Mouse (Mus musculus) limb, embryonic 12.5 days (tissue): Measurements from ENCODE around the gene N4bp2l2. TPM values are rescaled to one million over a fixed set of nuclear protein-coding genes. Genes with fewer than 3 reads are reported as not detected.
A peak's percentile ranks its signal among the peaks of the same experiment; 100 is the strongest.
"Not testable (repeated sequence)": the region's sequence is repeated elsewhere in the genome, so short reads cannot be mapped to it uniquely, and the experiment has no call there.

Source experiments
- ATAC-seq: fragments of 200-750 bp; cut with Nextera tagmentation; 2 replicates; pipeline ENCODE4 v1.8.0; 2017; ENCODE audit warnings: low read depth, moderate TSS enrichment; ENCODE audit not compliant: insufficient number of reproducible peaks, insufficient read depth, low FRiP score, low TSS enrichment
- H3K27ac ChIP-seq: fragments of 300-500 bp; sonication (generic); 2 replicates; pipeline ENCODE4 v1.5.1; 2016; ENCODE audit warnings: mild to moderate bottlenecking, moderate library complexity
- H3K27me3 ChIP-seq: fragments of 300-500 bp; sonication (generic); 2 replicates; pipeline ENCODE4 v1.6.1; 2016; ENCODE audit warnings: mild to moderate bottlenecking, moderate library complexity
- H3K36me3 ChIP-seq: fragments of 300-500 bp; sonication (generic); 2 replicates; pipeline ENCODE4 v1.6.1; 2016; ENCODE audit warnings: mild to moderate bottlenecking, moderate library complexity
- H3K4me1 ChIP-seq: fragments of 300-500 bp; sonication (generic); replicated peaks from 2 replicates; pipeline ENCODE4 v1.6.1; 2016
- H3K4me2 ChIP-seq: fragments of 300-500 bp; sonication (generic); 2 replicates; pipeline ENCODE4 v1.6.1; 2016; ENCODE audit warnings: mild to moderate bottlenecking, moderate library complexity
- H3K4me3 ChIP-seq: fragments of 300-500 bp; sonication (generic); replicated peaks from 2 replicates; pipeline ENCODE4 v1.5.1; 2016; ENCODE audit warnings: mild to moderate bottlenecking
- H3K9ac ChIP-seq: fragments of 300-500 bp; sonication (generic); replicated peaks from 2 replicates; pipeline ENCODE4 v1.6.1; 2016; ENCODE audit warnings: mild to moderate bottlenecking, moderate library complexity
- H3K9me3 ChIP-seq: fragments of 300-500 bp; sonication (generic); 2 replicates; pipeline ENCODE4 v1.6.1; 2016; ENCODE audit warnings: mild to moderate bottlenecking, moderate library complexity
- WGBS: fragments of 180-500 bp; shearing (Covaris S2); methylation state at CpG from one replicate; pipeline ENCODE4 v1.1.7; 2016; 5-methylcytosine and 5-hydroxymethylcytosine counted together
- polyA plus RNA-seq: library from polyadenylated mRNA; unstranded; fragments of >200 nt; fragmentation: Nextera tagmentation; extraction: Ambion mirVana; gene quantifications from 2 replicates; pipeline ENCODE4 v1.2.1, GENCODE M21; 2016

Gene N4bp2l2
- 51.6 and 53.8 TPM in 2 replicates for polyA plus RNA-seq

- 95% methylated on average over 9 of the region's 9 CpGs for WGBS
- not testable (repeated sequence) for H3K27me3 ChIP-seq, H3K9me3 ChIP-seq, ATAC-seq, H3K4me1 ChIP-seq
- peak within 1 kb of the TSS; percentile 75 for H3K4me2 ChIP-seq
- peak within 1 kb of the TSS; percentile 89 for H3K9ac ChIP-seq
- peaks cover 14% of the 10 kb centered on the region for H3K36me3 ChIP-seq
- peak within 1 kb of the TSS; percentile 98 for H3K27ac ChIP-seq
- peak within 1 kb of the TSS; percentile 91 for H3K4me3 ChIP-seq
Observed at GRCm38 (mm10) chr5:150666133-150666739, at the start of gene N4bp2l2. TSS of gene N4bp2l2 (minus strand) at chr5:150666183.

- H3K9ac ChIP-seq = no peak overlapping the region
- H3K4me2 ChIP-seq = no peak overlapping the region
- no peak overlapping the region for H3K4me3 ChIP-seq
- peaks cover 1% of the 10 kb centered on the region; the same call in 1 of the 2 replicates for H3K36me3 ChIP-seq
- H3K4me1 ChIP-seq = 0 out of 2 replicates have a peak, but pooled peaks cover 5% of the 10 kb centered on the region
- H3K9me3 ChIP-seq = no peaks in the 10 kb centered on the region
- no peak for ATAC-seq
- H3K27me3 ChIP-seq = no peaks in the 10 kb centered on the region
- H3K27ac ChIP-seq = no peak overlapping the region
Observed at GRCm38 (mm10) chr5:150713431-150713830, 47.4 kb upstream of the N4bp2l2 start.

- H3K4me2 ChIP-seq = no peak overlapping the region
- no peak for ATAC-seq
- 89% methylated on average over 4 of the region's 4 CpGs for WGBS
- no peaks in the 10 kb centered on the region for H3K27me3 ChIP-seq
- no peak overlapping the region for H3K4me3 ChIP-seq
- no peaks in the 10 kb centered on the region for H3K9me3 ChIP-seq
- 0 out of 2 replicates have a peak, but pooled peaks cover 3% of the 10 kb centered on the region for H3K4me1 ChIP-seq
- no peak overlapping the region for H3K9ac ChIP-seq
- no peak overlapping the region for H3K27ac ChIP-seq
- peaks cover 4% of the 10 kb centered on the region; the same call in 1 of the 2 replicates for H3K36me3 ChIP-seq
Observed at GRCm38 (mm10) chr5:150711503-150711902, 45.5 kb upstream of the N4bp2l2 start.

- not testable (repeated sequence) for H3K4me3 ChIP-seq, H3K36me3 ChIP-seq, H3K27me3 ChIP-seq, ATAC-seq, H3K4me2 ChIP-seq, H3K27ac ChIP-seq, H3K9me3 ChIP-seq, H3K4me1 ChIP-seq, H3K9ac ChIP-seq
- 96% methylated on average over 3 of the region's 3 CpGs for WGBS
Observed at GRCm38 (mm10) chr5:150707181-150707580, 41.2 kb upstream of the N4bp2l2 start.

- H3K4me3 ChIP-seq, H3K9me3 ChIP-seq, H3K4me1 ChIP-seq, H3K9ac ChIP-seq, H3K36me3 ChIP-seq, H3K27me3 ChIP-seq, ATAC-seq, H3K4me2 ChIP-seq, H3K27ac ChIP-seq: not testable (repeated sequence)
- WGBS = 96% methylated on average over 1 of the region's 1 CpGs
Observed at GRCm38 (mm10) chr5:150706651-150707050, 40.7 kb upstream of the N4bp2l2 start.

- WGBS = 71% methylated on average over 2 of the region's 2 CpGs
- Histone ChIP-seq H3K4me2 (no peak overlapping the region), H3K4me3 (no peak overlapping the region), H3K27ac (no peak overlapping the region), H3K36me3 (peaks cover 9% of the 10 kb centered on the region), H3K27me3 (no peaks in the 10 kb centered on the region), H3K4me1 (peaks cover 4% of the 10 kb centered on the region), H3K9ac (no peak overlapping the region), H3K9me3 (no peaks in the 10 kb centered on the region)
- ATAC-seq = no peak
Observed at GRCm38 (mm10) chr5:150702714-150703113, 36.7 kb upstream of the N4bp2l2 start.

- 92% methylated on average over 2 of the region's 2 CpGs for whole genome bisulfite sequencing
- Histone ChIP-seq H3K9me3 (peaks cover 7% of the 10 kb centered on the region), H3K4me2 (no peak overlapping the region), H3K4me1 (0 out of 2 replicates have a peak, but pooled peaks cover 5% of the 10 kb centered on the region), H3K27me3 (no peaks in the 10 kb centered on the region), H3K36me3 (peaks cover 35% of the 10 kb centered on the region), H3K27ac (no peak overlapping the region), H3K9ac (no peak overlapping the region), H3K4me3 (no peak overlapping the region)
- no peak for ATAC-seq
Observed at GRCm38 (mm10) chr5:150693277-150693676, 27.3 kb upstream of the N4bp2l2 start.

- H3K9me3 ChIP-seq = peaks cover 7% of the 10 kb centered on the region
- 0 out of 2 replicates have a peak, but pooled peaks cover 8% of the 10 kb centered on the region for H3K4me1 ChIP-seq
- no peak overlapping the region for H3K4me3 ChIP-seq
- H3K27me3 ChIP-seq = no peaks in the 10 kb centered on the region
- peaks cover 14% of the 10 kb centered on the region for H3K36me3 ChIP-seq
- no peak for ATAC-seq
- H3K4me2 ChIP-seq = no peak overlapping the region
- H3K27ac ChIP-seq = no peak overlapping the region
- no peak overlapping the region for H3K9ac ChIP-seq
Observed at GRCm38 (mm10) chr5:150690685-150691084, 24.7 kb upstream of the N4bp2l2 start.

GRCm38 (mm10) chr5:150682862-150683261, 16.9 kb upstream of the N4bp2l2 start:
- not testable (repeated sequence) for H3K4me1 ChIP-seq, H3K4me3 ChIP-seq, H3K9ac ChIP-seq, H3K4me2 ChIP-seq, H3K27me3 ChIP-seq, H3K36me3 ChIP-seq, ATAC-seq, H3K27ac ChIP-seq, H3K9me3 ChIP-seq
- 91% methylated on average over 6 of the region's 6 CpGs for WGBS

- Histone ChIP-seq H3K27ac (peak overlapping the region; percentile 96), H3K4me2 (peak overlapping the region; percentile 62), H3K36me3 (no peaks in the 10 kb centered on the region), H3K27me3 (no peaks in the 10 kb centered on the region), H3K4me3 (peak overlapping the region; percentile 88), H3K9ac (peak overlapping the region; percentile 98), H3K4me1 (peaks cover 13% of the 10 kb centered on the region), H3K9me3 (no peaks in the 10 kb centered on the region)
- no peak for ATAC-seq
- WGBS = 60% methylated on average over 6 of the region's 6 CpGs
Observed at GRCm38 (mm10) chr5:150674866-150675265, 8.9 kb upstream of the N4bp2l2 start.

GRCm38 (mm10) chr5:150673880-150674621, 8.1 kb upstream of the N4bp2l2 start:
- H3K4me1 ChIP-seq = peaks cover 13% of the 10 kb centered on the region
- H3K4me2 ChIP-seq = peak overlapping the region; percentile 62
- H3K4me3 ChIP-seq = peak overlapping the region; percentile 88
- peak overlapping the region; percentile 96 for H3K27ac ChIP-seq
- peak overlapping the region; percentile 98 for H3K9ac ChIP-seq
- no peaks in the 10 kb centered on the region for H3K9me3 ChIP-seq
- H3K27me3 ChIP-seq = no peaks in the 10 kb centered on the region
- WGBS = under 1% methylated on average over 57 of the region's 91 CpGs
- H3K36me3 ChIP-seq = no peaks in the 10 kb centered on the region
- ATAC-seq = peak; percentile 53
